1 mouse cellular context compared by ENCODE assay signal in genomic region chr6:108828872-108829271, GRCm38 (mm10).
TF ChIP-seq lines count a peak whose summit lies in the region.

No protein-coding gene starts in this region.

TF ChIP-seq in MEL, 35 proteins besides CTCF, POLR2A, EP300 and RAD21:
- TF ChIP-seq TAL1 (IDR thresholded peaks at IDR 0.05; ENCODE audit: low read length) (no peak), ZNF384 (IDR thresholded peaks at IDR 0.05; ENCODE audit: low read depth, low read length) (no peak), SIN3A (IDR thresholded peaks at IDR 0.05; ENCODE audit: low read length) (no peak), USF2 (IDR thresholded peaks at IDR 0.05; ENCODE audit: borderline replicate concordance in 1 of 2, insufficient read depth in 1 of 2, low read depth in 1 of 2, low read length in 2 of 2) (no peak), MAFK (IDR thresholded peaks at IDR 0.05; ENCODE audit: borderline replicate concordance, low read depth, low read length) (no peak), CHD1 (IDR thresholded peaks at IDR 0.05; ENCODE audit: low read depth, low read length) (no peak), MYC (IDR thresholded peaks at IDR 0.05; ENCODE audit: low read depth, low read length) (no peak), TBP (IDR thresholded peaks at IDR 0.05; ENCODE audit: low read depth, low read length) (no peak)
